Mouse (Mus musculus): ENCODE measurements around the gene Ckap4.

GRCm38 (mm10) chr10:84551846-84552245 lies 18.0 kb upstream of the Ckap4 start:
- TF ChIP-seq CHD2 (IDR thresholded peaks at IDR 0.05; ENCODE audit: low read depth, low read length), result no peak
- no peak for TF ChIP-seq ZC3H11A (IDR thresholded peaks at IDR 0.05; ENCODE audit: borderline replicate concordance, low read depth, low read length)
- no peak for TF ChIP-seq MAFK (IDR thresholded peaks at IDR 0.05; ENCODE audit: insufficient read depth, low read depth, low read length)
- TF ChIP-seq HCFC1 (IDR thresholded peaks at IDR 0.05; ENCODE audit: borderline replicate concordance, insufficient read depth, low read length), result no peak

Measured in ES-E14 (cell line).